Mouse (Mus musculus) embryonic facial prominence, embryonic 13.5 days (tissue): ENCODE measurements around the gene Kcnj4. TPM values are rescaled to one million over a fixed set of nuclear protein-coding genes. Genes with fewer than 3 reads are reported as not detected.

Experiments used
- ATAC-seq: fragments of 200-750 bp; cut with Nextera tagmentation; 2 replicates; pipeline ENCODE4 v1.8.0; 2017; ENCODE audit warnings: low read depth; ENCODE audit not compliant: insufficient number of reproducible peaks, insufficient read depth, low FRiP score, low TSS enrichment
- H3K27ac ChIP-seq: fragments of 300-500 bp; sonication (generic); 2 replicates; pipeline ENCODE4 v1.5.1; 2015; ENCODE audit warnings: moderate library complexity, mild to moderate bottlenecking, inconsistent platforms
- H3K27me3 ChIP-seq: fragments of 300-500 bp; sonication (generic); 2 replicates; pipeline ENCODE4 v1.6.1; 2015; ENCODE audit warnings: mild to moderate bottlenecking, inconsistent platforms
- H3K36me3 ChIP-seq: fragments of 300-500 bp; sonication (generic); 2 replicates; pipeline ENCODE4 v1.6.1; 2015; ENCODE audit warnings: mild to moderate bottlenecking, inconsistent platforms
- H3K4me1 ChIP-seq: fragments of 300-500 bp; sonication (generic); 2 replicates; pipeline ENCODE4 v1.6.1; 2015; ENCODE audit warnings: inconsistent platforms
- H3K4me2 ChIP-seq: fragments of 300-500 bp; sonication (generic); 2 replicates; pipeline ENCODE4 v1.6.1; 2015; ENCODE audit warnings: moderate library complexity, mild to moderate bottlenecking, inconsistent platforms
- H3K4me3 ChIP-seq: fragments of 300-500 bp; sonication (generic); 2 replicates; pipeline ENCODE4 v1.5.1; 2015; ENCODE audit warnings: mild to moderate bottlenecking, inconsistent platforms
- H3K9ac ChIP-seq: fragments of 300-500 bp; sonication (generic); 2 replicates; pipeline ENCODE4 v1.6.1; 2015; ENCODE audit warnings: mild to moderate bottlenecking, inconsistent platforms
- H3K9me3 ChIP-seq: fragments of 300-500 bp; sonication (generic); 2 replicates; pipeline ENCODE4 v1.6.1; 2016; ENCODE audit warnings: inconsistent platforms
- WGBS: fragments of 180-500 bp; shearing (Covaris S2); methylation state at CpG from one replicate; pipeline ENCODE4 v1.1.7; 2015; ENCODE audit warnings: mixed read lengths; 5-methylcytosine and 5-hydroxymethylcytosine counted together
- polyA plus RNA-seq: library from polyadenylated mRNA; unstranded; fragments of >200 nt; fragmentation: Nextera tagmentation; extraction: Ambion mirVana; gene quantifications from 2 replicates; pipeline ENCODE4 v1.2.1, GENCODE M21; 2015

Kcnj4 gene
- polyA plus RNA-seq, 1 experiment from 2014 or later = not detected

GRCm38 (mm10) chr15:79445786-79446654, 59.0 kb downstream of the Kcnj4 start:
- Histone ChIP-seq H3K9me3 (no peaks in the 10 kb centered on the region), H3K4me2 (no peak overlapping the region), H3K9ac (no peak overlapping the region), H3K4me1 (peaks cover 22% of the 10 kb centered on the region), H3K4me3 (no peak overlapping the region), H3K27ac (no peak overlapping the region), H3K27me3 (no peaks in the 10 kb centered on the region; the same call in 1 of the 2 replicates), H3K36me3 (no peaks in the 10 kb centered on the region)
- WGBS = 77% methylated on average over 8 of the region's 8 CpGs
- no peak for ATAC-seq

GRCm38 (mm10) chr15:79443856-79444410, 61.1 kb downstream of the Kcnj4 start:
- no peaks in the 10 kb centered on the region for H3K9me3 ChIP-seq
- H3K36me3 ChIP-seq = peaks cover under 1% of the 10 kb centered on the region; the same call in 1 of the 2 replicates
- ATAC-seq = no peak
- peak overlapping the region; percentile 8; the same call in 1 of the 2 replicates for H3K27ac ChIP-seq
- no peak overlapping the region for H3K4me3 ChIP-seq
- no peak overlapping the region for H3K4me2 ChIP-seq
- no peaks in the 10 kb centered on the region; the same call in 1 of the 2 replicates for H3K27me3 ChIP-seq
- WGBS = 43% methylated on average over 7 of the region's 7 CpGs
- H3K9ac ChIP-seq = peak overlapping the region; percentile 51; the same call in 1 of the 2 replicates
- peaks cover 42% of the 10 kb centered on the region for H3K4me1 ChIP-seq

- Histone ChIP-seq H3K27ac (peak overlapping the region; percentile 8; the same call in 1 of the 2 replicates), H3K4me3 (no peak overlapping the region)
Measured at GRCm38 (mm10) chr15:79442961-79443518, 62.0 kb downstream of the Kcnj4 start.

GRCm38 (mm10) chr15:79442257-79442611, 62.8 kb downstream of the Kcnj4 start:
- Histone ChIP-seq H3K9ac (peak overlapping the region; percentile 98), H3K27ac (peak overlapping the region; percentile 95), H3K27me3 (no peaks in the 10 kb centered on the region; the same call in 1 of the 2 replicates), H3K4me2 (peak overlapping the region; percentile 86), H3K4me3 (peak overlapping the region; percentile 91), H3K9me3 (no peaks in the 10 kb centered on the region), H3K36me3 (peaks cover 17% of the 10 kb centered on the region), H3K4me1 (peaks cover 56% of the 10 kb centered on the region)
- no peak for ATAC-seq
- 8% methylated on average over 6 of the region's 6 CpGs for WGBS

More at GRCm38 (mm10) chr15:79442961-79443518, 62.0 kb downstream of the Kcnj4 start:
- ATAC-seq = no peak
- Histone ChIP-seq H3K9me3 (no peaks in the 10 kb centered on the region), H3K36me3 (peaks cover 9% of the 10 kb centered on the region), H3K27me3 (no peaks in the 10 kb centered on the region; the same call in 1 of the 2 replicates), H3K4me1 (peaks cover 50% of the 10 kb centered on the region), H3K4me2 (no peak overlapping the region), H3K9ac (no peak overlapping the region)
- WGBS = 75% methylated on average over 9 of the region's 9 CpGs

GRCm38 (mm10) chr15:79441331-79442256, 63.4 kb downstream of the Kcnj4 start:
- H3K9me3 ChIP-seq = no peaks in the 10 kb centered on the region
- no peaks in the 10 kb centered on the region; the same call in 1 of the 2 replicates for H3K27me3 ChIP-seq
- H3K9ac ChIP-seq = peak overlapping the region; percentile 98
- ATAC-seq = peak; percentile 23
- peaks cover 63% of the 10 kb centered on the region for H3K4me1 ChIP-seq
- WGBS = under 1% methylated on average over 81 of the region's 107 CpGs
- H3K4me3 ChIP-seq = peak overlapping the region; percentile 91
- peaks cover 24% of the 10 kb centered on the region for H3K36me3 ChIP-seq
- H3K4me2 ChIP-seq = peak overlapping the region; percentile 86
- peak overlapping the region; percentile 95 for H3K27ac ChIP-seq

GRCm38 (mm10) chr15:79440651-79441330, 64.2 kb downstream of the Kcnj4 start:
- H3K36me3 ChIP-seq = peaks cover 32% of the 10 kb centered on the region
- no peak for ATAC-seq
- H3K4me3 ChIP-seq = peak overlapping the region; percentile 91
- H3K4me2 ChIP-seq = peak overlapping the region; percentile 86
- no peaks in the 10 kb centered on the region for H3K9me3 ChIP-seq
- H3K4me1 ChIP-seq = peaks cover 68% of the 10 kb centered on the region
- 16% methylated on average over 11 of the region's 11 CpGs for WGBS
- H3K9ac ChIP-seq = peak overlapping the region; percentile 98
- peak overlapping the region; percentile 95 for H3K27ac ChIP-seq
- H3K27me3 ChIP-seq = no peaks in the 10 kb centered on the region; the same call in 1 of the 2 replicates

- WGBS = 69% methylated on average over 4 of the region's 4 CpGs
- Histone ChIP-seq H3K4me2 (peak overlapping the region; percentile 86), H3K27me3 (no peaks in the 10 kb centered on the region; the same call in 1 of the 2 replicates), H3K9me3 (no peaks in the 10 kb centered on the region), H3K27ac (no peak overlapping the region), H3K9ac (peak overlapping the region; percentile 98), H3K36me3 (peaks cover 37% of the 10 kb centered on the region), H3K4me3 (peak overlapping the region; percentile 91), H3K4me1 (peaks cover 68% of the 10 kb centered on the region)
- ATAC-seq = no peak
Measured at GRCm38 (mm10) chr15:79440223-79440622, 64.8 kb downstream of the Kcnj4 start.

GRCm38 (mm10) chr15:79439386-79439785, 65.7 kb downstream of the Kcnj4 start:
- H3K4me3 ChIP-seq = no peak overlapping the region
- no peaks in the 10 kb centered on the region for H3K9me3 ChIP-seq
- WGBS = 84% methylated on average over 4 of the region's 4 CpGs
- peaks cover 68% of the 10 kb centered on the region for H3K4me1 ChIP-seq
- no peaks in the 10 kb centered on the region for H3K27me3 ChIP-seq
- H3K9ac ChIP-seq = peak overlapping the region; percentile 98
- peak overlapping the region; percentile 40; the same call in 1 of the 2 replicates for H3K27ac ChIP-seq
- peak overlapping the region; percentile 86 for H3K4me2 ChIP-seq
- ATAC-seq = no peak
- peaks cover 46% of the 10 kb centered on the region for H3K36me3 ChIP-seq

- H3K9ac ChIP-seq = peak overlapping the region; percentile 98
- no peak overlapping the region for H3K4me3 ChIP-seq
- peaks cover 63% of the 10 kb centered on the region for H3K4me1 ChIP-seq
- WGBS = 63% methylated on average over 8 of the region's 8 CpGs
- H3K27me3 ChIP-seq = no peaks in the 10 kb centered on the region
- peaks cover 52% of the 10 kb centered on the region for H3K36me3 ChIP-seq
- peak overlapping the region; percentile 40 for H3K27ac ChIP-seq
- ATAC-seq = no peak
- H3K9me3 ChIP-seq = no peaks in the 10 kb centered on the region
- H3K4me2 ChIP-seq = peak overlapping the region; percentile 86
Measured at GRCm38 (mm10) chr15:79438816-79439215, 66.2 kb downstream of the Kcnj4 start.

- Histone ChIP-seq H3K9me3 (no peaks in the 10 kb centered on the region), H3K4me2 (peak overlapping the region; percentile 86), H3K9ac (peak overlapping the region; percentile 98), H3K4me1 (peaks cover 57% of the 10 kb centered on the region), H3K36me3 (peaks cover 54% of the 10 kb centered on the region), H3K27ac (peak overlapping the region; percentile 40), H3K4me3 (no peak overlapping the region), H3K27me3 (no peaks in the 10 kb centered on the region)
- ATAC-seq = no peak
- 73% methylated on average over 6 of the region's 6 CpGs for WGBS
Measured at GRCm38 (mm10) chr15:79438209-79438810, 66.7 kb downstream of the Kcnj4 start.
